8 mouse cellular contexts compared by ENCODE assay signal in genomic region chr6:83138056-83138455, GRCm38 (mm10). TPM values are rescaled to one million over a fixed set of nuclear protein-coding genes. Genes with fewer than 3 reads are reported as not detected.
DNase-seq lines count a peak whose midpoint lies in the region; ATAC-seq lines count a peak whose summit lies in the region.

No protein-coding gene starts in this region.

- peaks cover 86% of the 10 kb centered on the region for H3K27me3 ChIP-seq in erythroblast, embryonic 14.5 days (ENCODE audit: control insufficient read depth)
- H3K27me3 ChIP-seq in heart, embryonic 14.5 days (ENCODE audit: control insufficient read depth, insufficient read depth, low read length) = no peaks in the 10 kb centered on the region
- H3K27me3 ChIP-seq in limb, embryonic 12.5 days = no peaks in the 10 kb centered on the region; the same call in 1 of the 2 replicates
- peaks cover 16% of the 10 kb centered on the region for H3K27me3 ChIP-seq in neural tube, embryonic 13.5 days

- H3K4me2 ChIP-seq in heart, embryonic 14.5 days (ENCODE audit: low read length) = peak overlapping the region; percentile 85
- H3K4me2 ChIP-seq in limb, embryonic 12.5 days = peak overlapping the region; percentile 90
- H3K4me2 ChIP-seq in neural tube, embryonic 13.5 days = peak overlapping the region; percentile 63

- H3K9ac ChIP-seq in heart, embryonic 14.5 days (ENCODE audit: low read length) = peak overlapping the region; percentile 95
- peak overlapping the region; percentile 91 for H3K9ac ChIP-seq in limb, embryonic 12.5 days (replicated peaks)
- peak overlapping the region; percentile 83 for H3K9ac ChIP-seq in neural tube, embryonic 13.5 days

- peak; percentile 81 for DNase-seq in NIH3T3 (ENCODE audit: low read depth)
- DNase-seq in cerebellum, postnatal 10 days = no peak

- H3K4me3 ChIP-seq in erythroblast, embryonic 14.5 days (replicated peaks) = peak overlapping the region; percentile 56
- H3K4me3 ChIP-seq in heart, embryonic 14.5 days (ENCODE audit: control insufficient read depth in 1 of 2, insufficient read depth in 1 of 2, low read depth in 1 of 2, low read length in 2 of 2) = peak overlapping the region; percentile 63 to 64
- H3K4me3 ChIP-seq in limb, embryonic 12.5 days (replicated peaks) = peak overlapping the region; percentile 57
- H3K4me3 ChIP-seq in neural tube, embryonic 13.5 days = peak overlapping the region; percentile 44

- H3K27ac ChIP-seq in heart, embryonic 14.5 days (replicated peaks in 1 of 2; ENCODE audit: control insufficient read depth in 1 of 2, insufficient read depth in 1 of 2, low read depth in 2 of 2, low read length in 2 of 2) = peak overlapping the region; percentile 99 to 100
- H3K27ac ChIP-seq in limb, embryonic 12.5 days = peak overlapping the region; percentile 100
- H3K27ac ChIP-seq in neural tube, embryonic 13.5 days (replicated peaks) = peak overlapping the region; percentile 95

- ATAC-seq in erythroblast, adult 5-6 weeks (replicated peaks; ENCODE audit: low FRiP score, poor library complexity, severe bottlenecking) = no peak
- ATAC-seq in heart, embryonic 14.5 days (ENCODE audit: insufficient number of reproducible peaks, insufficient read depth, low FRiP score, low read depth) = peak; percentile 32; the same call in 1 of the 2 replicates
- peak; percentile 10; the same call in 1 of the 2 replicates for ATAC-seq in limb, embryonic 12.5 days (ENCODE audit: insufficient number of reproducible peaks, insufficient read depth, low FRiP score, low TSS enrichment, low read depth)
- peak; percentile 15; the same call in 1 of the 2 replicates for ATAC-seq in neural tube, embryonic 13.5 days (ENCODE audit: low read depth)
- no peak for ATAC-seq in monocyte, adult 5-6 weeks (replicated peaks; ENCODE audit: insufficient number of reproducible peaks, low FRiP score, low TSS enrichment, poor library complexity, severe bottlenecking)

- no peaks in the 10 kb centered on the region; the same call in 1 of the 2 replicates for H3K36me3 ChIP-seq in erythroblast, embryonic 14.5 days (ENCODE audit: control insufficient read depth)
- no peaks in the 10 kb centered on the region; the same call in 1 of the 2 replicates for H3K36me3 ChIP-seq in heart, embryonic 14.5 days (ENCODE audit: control insufficient read depth, insufficient read depth, low read length)
- peaks cover 13% of the 10 kb centered on the region for H3K36me3 ChIP-seq in limb, embryonic 12.5 days
- H3K36me3 ChIP-seq in neural tube, embryonic 13.5 days = no peaks in the 10 kb centered on the region

- 0% methylated on average over 11 of the region's 11 CpGs for WGBS in heart, embryonic 14.5 days
- WGBS in limb, embryonic 12.5 days = 1% methylated on average over 11 of the region's 11 CpGs
- 1% methylated on average over 11 of the region's 11 CpGs for WGBS in neural tube, embryonic 13.5 days

- H3K4me1 ChIP-seq in erythroblast, embryonic 14.5 days (ENCODE audit: control insufficient read depth) = peaks cover 26% of the 10 kb centered on the region
- peaks cover 30 to 38% of the 10 kb centered on the region in 2 experiments for H3K4me1 ChIP-seq in heart, embryonic 14.5 days (ENCODE audit: control insufficient read depth in 2 of 2, insufficient read depth in 2 of 2, low read length in 2 of 2)
- H3K4me1 ChIP-seq in limb, embryonic 12.5 days (replicated peaks) = peaks cover 69% of the 10 kb centered on the region
- H3K4me1 ChIP-seq in neural tube, embryonic 13.5 days (replicated peaks) = peaks cover 69% of the 10 kb centered on the region

- no peaks in the 10 kb centered on the region for H3K9me3 ChIP-seq in erythroblast, embryonic 14.5 days (ENCODE audit: control insufficient read depth, low read length)
- no peaks in the 10 kb centered on the region for H3K9me3 ChIP-seq in heart, embryonic 14.5 days (ENCODE audit: control insufficient read depth, low read length)
- H3K9me3 ChIP-seq in limb, embryonic 12.5 days = no peaks in the 10 kb centered on the region
- no peaks in the 10 kb centered on the region for H3K9me3 ChIP-seq in neural tube, embryonic 13.5 days

RNA-seq across cellular contexts. Expression of gene Rtkn, which starts 2.8 kb away (rescaled TPM):
- polyA plus RNA-seq in erythroblast, embryonic 14.5 days (2012) = 0.26 and 0.39 TPM in 2 replicates
- 0.63 TPM in 1 of 2 replicates, not detected in the other for total RNA-seq in erythroblast, adult 5-6 weeks (2015; ENCODE audit: low replicate concordance)
- total RNA-seq in erythroblast, adult 5-6 weeks (2017; ENCODE audit: low replicate concordance) = not detected in 2 replicates
- polyA plus RNA-seq in heart, embryonic 14.5 days (2014; fragmentation: Nextera tagmentation; extraction: Ambion mirVana) = 9.9 and 11.6 TPM in 2 replicates
- 62.0 and 62.6 TPM in 2 replicates for polyA plus RNA-seq in limb, embryonic 12.5 days (2016; fragmentation: Nextera tagmentation; extraction: Ambion mirVana)
- 18.9 and 20.7 TPM in 2 replicates for polyA plus RNA-seq in neural tube, embryonic 13.5 days (2015; fragmentation: Nextera tagmentation; extraction: Ambion mirVana)
- 0.96 to 2.7 TPM (median 1.0 TPM) in 3 replicates for total RNA-seq in monocyte, adult 5-6 weeks (2017)

RNA-seq across cellular contexts. Expression of gene Ino80b, which starts 12.8 kb away (rescaled TPM):
- polyA plus RNA-seq in erythroblast, embryonic 14.5 days (2012) = 26.4 TPM in 2 replicates
- 0.77 and 5.2 TPM in 2 replicates for total RNA-seq in erythroblast, adult 5-6 weeks (2015; ENCODE audit: low replicate concordance)
- total RNA-seq in erythroblast, adult 5-6 weeks (2017; ENCODE audit: low replicate concordance) = 19.2 and 25.0 TPM in 2 replicates
- 10.3 and 11.3 TPM in 2 replicates for polyA plus RNA-seq in heart, embryonic 14.5 days (2014; fragmentation: Nextera tagmentation; extraction: Ambion mirVana)
- 17.6 and 19.2 TPM in 2 replicates for polyA plus RNA-seq in limb, embryonic 12.5 days (2016; fragmentation: Nextera tagmentation; extraction: Ambion mirVana)
- 11.4 and 13.0 TPM in 2 replicates for polyA plus RNA-seq in neural tube, embryonic 13.5 days (2015; fragmentation: Nextera tagmentation; extraction: Ambion mirVana)
- 25.0 to 53.9 TPM (median 41.3 TPM) in 3 replicates for total RNA-seq in monocyte, adult 5-6 weeks (2017)

RNA-seq across cellular contexts. Expression of gene Wbp1, which starts 16.7 kb away (rescaled TPM):
- polyA plus RNA-seq in erythroblast, embryonic 14.5 days (2012) = 16.2 and 18.3 TPM in 2 replicates
- 7.1 and 18.8 TPM in 2 replicates for total RNA-seq in erythroblast, adult 5-6 weeks (2015; ENCODE audit: low replicate concordance)
- 18.3 and 42.2 TPM in 2 replicates for total RNA-seq in erythroblast, adult 5-6 weeks (2017; ENCODE audit: low replicate concordance)
- 76.0 and 94.5 TPM in 2 replicates for polyA plus RNA-seq in heart, embryonic 14.5 days (2014; fragmentation: Nextera tagmentation; extraction: Ambion mirVana)
- polyA plus RNA-seq in limb, embryonic 12.5 days (2016; fragmentation: Nextera tagmentation; extraction: Ambion mirVana) = 191 and 219 TPM in 2 replicates
- 202 and 228 TPM in 2 replicates for polyA plus RNA-seq in neural tube, embryonic 13.5 days (2015; fragmentation: Nextera tagmentation; extraction: Ambion mirVana)
- 45.0 to 60.1 TPM (median 53.4 TPM) in 3 replicates for total RNA-seq in monocyte, adult 5-6 weeks (2017)

RNA-seq across cellular contexts. Expression of gene Wdr54, which starts 18.1 kb away (rescaled TPM):
- 0.01 and 0.02 TPM in 2 replicates for polyA plus RNA-seq in erythroblast, embryonic 14.5 days (2012)
- total RNA-seq in erythroblast, adult 5-6 weeks (2015; ENCODE audit: low replicate concordance) = not detected in 2 replicates
- 0.28 TPM in 1 of 2 replicates, not detected in the other for total RNA-seq in erythroblast, adult 5-6 weeks (2017; ENCODE audit: low replicate concordance)
- 6.0 and 6.2 TPM in 2 replicates for polyA plus RNA-seq in heart, embryonic 14.5 days (2014; fragmentation: Nextera tagmentation; extraction: Ambion mirVana)
- polyA plus RNA-seq in limb, embryonic 12.5 days (2016; fragmentation: Nextera tagmentation; extraction: Ambion mirVana) = 10.2 and 10.4 TPM in 2 replicates
- 14.9 and 16.0 TPM in 2 replicates for polyA plus RNA-seq in neural tube, embryonic 13.5 days (2015; fragmentation: Nextera tagmentation; extraction: Ambion mirVana)
- total RNA-seq in monocyte, adult 5-6 weeks (2017) = 0.11 to 0.29 TPM in 2 of 3 replicates, not detected in the other

RNA-seq across cellular contexts. Expression of gene 1700003E16Rik, which starts 18.1 kb away (rescaled TPM):
- not detected in 2 replicates for polyA plus RNA-seq in erythroblast, embryonic 14.5 days (2012)
- not detected in 2 replicates for total RNA-seq in erythroblast, adult 5-6 weeks (2015; ENCODE audit: low replicate concordance)
- total RNA-seq in erythroblast, adult 5-6 weeks (2017; ENCODE audit: low replicate concordance) = not detected in 2 replicates
- 0.31 and 0.43 TPM in 2 replicates for polyA plus RNA-seq in heart, embryonic 14.5 days (2014; fragmentation: Nextera tagmentation; extraction: Ambion mirVana)
- 1.8 and 3.0 TPM in 2 replicates for polyA plus RNA-seq in limb, embryonic 12.5 days (2016; fragmentation: Nextera tagmentation; extraction: Ambion mirVana)
- 2.1 and 3.3 TPM in 2 replicates for polyA plus RNA-seq in neural tube, embryonic 13.5 days (2015; fragmentation: Nextera tagmentation; extraction: Ambion mirVana)
- 0.48 TPM in 1 of 3 replicates, not detected in the others for total RNA-seq in monocyte, adult 5-6 weeks (2017)

Comparison
In these comparisons a context has a peak if more than half of its experiments do, and no peak if none do; other contexts are left out.
1. ATAC-seq: peak in heart, embryonic 14.5 days (single experiment), limb, embryonic 12.5 days (single experiment) and neural tube, embryonic 13.5 days (single experiment); none in erythroblast, adult 5-6 weeks (single experiment) and monocyte, adult 5-6 weeks (single experiment).
2. Peak in every context shown above with its lines, with median percentiles within 50 percentile points of each other: H3K4me3 ChIP-seq, H3K27ac ChIP-seq, H3K4me2 ChIP-seq and H3K9ac ChIP-seq.